Mouse (Mus musculus) lung, adult 2 months (tissue): ENCODE data around the gene Fibp. TPM values are rescaled to one million over a fixed set of nuclear protein-coding genes. Genes with fewer than 3 reads are reported as not detected.

Experiments
- DNase-seq: peaks from one replicate; pipeline ENCODE4 v3.0.0; 2022
- H3K4me1 ChIP-seq: fragments of 200-500 bp; 2 replicates; pipeline ENCODE4 v1.6.1; 2011; ENCODE audit warnings: low read length; ENCODE audit not compliant: control insufficient read depth, insufficient read depth
- H3K4me3 ChIP-seq: fragments of 200-500 bp; replicated peaks from 2 replicates; pipeline ENCODE3; 2011; ENCODE audit warnings: low read depth, mild to moderate bottlenecking, control low read depth, low read length; ENCODE audit errors: extremely low read depth
- CTCF ChIP-seq: fragments of 200-500 bp; IDR thresholded peaks from 2 replicates; pipeline ENCODE4 v1.5.1; 2011; ENCODE audit warnings: mild to moderate bottlenecking, low read length, control low read depth; ENCODE audit not compliant: insufficient read depth
- POLR2A ChIP-seq: fragments of 200-500 bp; IDR thresholded peaks from 2 replicates; pipeline ENCODE4 v1.6.1; 2011; ENCODE audit warnings: low read depth, mild to moderate bottlenecking, control low read depth, low read length, borderline replicate concordance; ENCODE audit errors: extremely low read depth
- WGBS: fragments of 180-500 bp; shearing (Covaris S2); methylation state at CpG from one replicate; pipeline ENCODE4 v1.1.7; 2018; 5-methylcytosine and 5-hydroxymethylcytosine counted together
- polyA plus RNA-seq: library from polyadenylated mRNA; depleted of rRNA; stranded (reverse); fragments of >200 nt; gene quantifications from 2 replicates; pipeline ENCODE4 v1.2.3, GENCODE M21; 2012

The Fibp gene
- polyA plus RNA-seq, 1 experiment: 144 TPM

DNA sequence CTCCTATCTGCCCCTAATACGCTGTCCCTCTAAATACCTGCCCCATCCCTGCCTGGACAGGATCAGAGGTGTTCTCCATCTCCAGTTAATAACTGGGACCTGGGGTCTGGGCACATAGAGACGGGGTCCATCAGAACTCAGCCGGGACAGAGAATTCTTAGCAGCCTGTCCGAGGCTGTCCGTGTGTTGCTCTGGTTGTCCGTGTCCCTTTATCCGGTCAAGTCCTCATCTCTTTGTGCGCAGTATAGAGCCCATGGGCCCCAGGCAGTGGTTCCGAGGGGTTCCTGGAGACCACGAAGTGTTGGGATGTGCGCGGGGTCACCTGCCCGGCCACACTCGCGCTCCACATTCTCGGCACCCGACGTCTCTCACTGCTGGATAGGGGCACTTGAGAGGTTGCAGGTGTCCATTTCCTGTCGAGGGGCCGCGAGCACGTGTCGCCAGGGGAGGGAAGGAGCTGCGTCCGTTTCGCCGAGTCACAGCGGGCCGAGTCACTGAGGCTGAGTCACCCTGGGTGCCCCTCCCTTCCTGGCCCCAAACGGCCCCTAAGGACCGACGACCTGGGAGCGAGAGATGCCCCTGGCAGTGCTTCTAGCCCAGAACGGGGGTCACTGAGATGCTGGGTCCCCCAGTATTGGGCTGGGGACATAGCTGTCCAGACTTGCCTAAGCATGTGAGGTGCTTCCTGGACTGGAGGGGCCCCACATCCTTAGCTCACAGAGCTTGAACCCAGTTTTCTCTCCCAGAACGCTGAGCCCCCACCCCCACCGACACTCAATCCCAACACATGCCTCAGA is 11.9 kb upstream of the Fibp start:
- peaks cover 8% of the 10 kb centered on the region for H3K4me1 ChIP-seq
- peak; percentile 10 for DNase-seq
- TF ChIP-seq POLR2A (no peak), CTCF (no peak)
- H3K4me3 ChIP-seq: peak overlapping the region; percentile 4
- 5% methylated on average over 36 of the region's 36 CpGs for WGBS

DNA sequence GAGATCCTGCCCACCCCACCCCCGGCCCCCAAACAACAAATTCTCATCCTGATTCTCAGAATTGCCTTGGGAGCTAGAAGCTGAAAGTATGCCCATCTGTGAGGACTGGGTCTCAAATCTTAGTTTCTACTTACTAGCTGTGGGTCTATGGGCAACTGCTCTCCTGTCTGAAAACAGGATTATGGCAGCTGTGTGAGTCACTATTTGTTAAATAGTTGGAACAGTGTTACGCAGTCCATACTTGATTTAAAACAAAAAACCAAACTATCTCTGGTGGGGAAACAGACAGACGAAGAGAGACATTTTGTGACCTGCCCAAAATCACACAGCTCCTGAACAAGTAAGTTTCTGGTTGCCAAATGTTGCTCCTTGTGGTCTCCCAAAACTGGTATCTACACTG is 10.7 kb upstream of the Fibp start:
- 78% methylated on average over 3 of the region's 3 CpGs for WGBS
- peaks cover 8% of the 10 kb centered on the region for H3K4me1 ChIP-seq

DNA sequence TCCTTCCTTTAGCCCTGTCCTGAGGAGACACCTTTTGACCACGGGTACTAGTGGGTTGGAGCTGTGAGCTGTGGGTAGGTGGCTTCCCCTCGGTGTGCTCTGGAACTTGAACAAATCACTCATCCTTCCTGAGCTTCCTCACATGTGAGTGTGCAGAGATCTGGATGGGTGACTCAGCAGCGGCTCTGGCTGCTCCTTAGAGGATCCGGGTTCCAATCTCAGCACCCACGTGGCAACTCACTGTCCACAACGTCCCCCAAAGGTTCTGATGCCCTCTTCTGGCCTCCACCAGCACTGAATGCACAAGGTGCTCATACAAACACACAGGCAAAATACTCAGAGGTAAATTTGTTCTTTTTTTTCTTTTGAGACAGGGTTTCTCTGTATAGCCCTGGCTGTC is 8.6 kb upstream of the Fibp start:
- TF ChIP-seq CTCF (0 out of 2 replicates have a peak, but pooled peaks have one; percentile 2), POLR2A (0 out of 2 replicates have a peak, but pooled peaks have one; percentile 11)
- Histone ChIP-seq H3K4me1 (peaks cover 8% of the 10 kb centered on the region), H3K4me3 (no peak overlapping the region)
- 61% methylated on average over 6 of the region's 6 CpGs for whole genome bisulfite sequencing
- peak; percentile 2 for DNase-seq

More for the DNA sequence above, 10.7 kb upstream of the Fibp start:
- no peak for DNase-seq
- no peak overlapping the region for H3K4me3 ChIP-seq
- TF ChIP-seq CTCF: no peak
- no peak for TF ChIP-seq POLR2A

DNA sequence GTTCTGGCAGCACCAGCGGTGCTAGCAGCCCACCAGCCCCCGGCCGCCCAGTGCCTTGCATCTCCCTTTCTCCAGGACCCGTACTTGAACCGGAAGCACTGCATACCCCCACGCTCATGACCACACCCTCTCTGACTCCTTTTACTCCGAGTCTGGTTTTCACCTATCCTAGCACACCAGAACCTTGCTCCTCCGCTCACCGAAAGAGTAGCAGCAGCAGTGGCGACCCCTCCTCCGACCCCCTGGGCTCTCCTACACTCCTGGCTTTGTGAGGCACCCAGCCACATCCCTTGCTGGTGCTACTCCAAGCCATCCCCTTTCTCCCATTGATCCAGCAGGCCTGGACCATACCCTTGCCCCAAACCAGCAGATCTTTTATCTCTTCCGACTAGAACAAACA is 5.4 kb upstream of the Fibp start:
- TF ChIP-seq POLR2A (no peak), CTCF (no peak)
- H3K4me3 ChIP-seq: no peak overlapping the region

DNA sequence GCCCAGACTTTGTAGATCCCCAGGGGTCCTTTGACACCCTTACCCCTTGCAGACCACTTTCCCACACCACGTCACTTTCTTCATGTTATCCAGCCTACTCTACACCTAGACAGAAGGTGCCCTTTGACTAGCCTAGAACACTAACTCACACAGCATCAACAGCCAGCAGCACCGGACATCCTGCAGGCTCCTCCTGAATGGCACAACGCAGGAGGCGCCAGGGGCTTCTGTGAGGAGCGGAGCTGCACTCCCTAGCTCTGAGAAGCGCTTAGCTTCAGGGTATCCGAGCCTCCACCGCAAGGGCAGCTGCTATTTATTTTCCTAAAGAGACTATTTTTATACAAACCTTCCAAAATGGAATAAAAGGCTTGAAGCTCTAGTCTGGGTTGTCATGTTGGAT is 4.8 kb upstream of the Fibp start:
- DNase-seq: peak; percentile 6
- Histone ChIP-seq H3K4me3 (peak overlapping the region; percentile 97), H3K4me1 (peaks cover 3% of the 10 kb centered on the region; the same call in 1 of the 2 replicates)
- 52% methylated on average over 8 of the region's 8 CpGs for WGBS
- no peak for TF ChIP-seq POLR2A
- no peak for TF ChIP-seq CTCF

More for the DNA sequence above, 5.4 kb upstream of the Fibp start:
- peaks cover 3% of the 10 kb centered on the region; the same call in 1 of the 2 replicates for H3K4me1 ChIP-seq
- no peak for DNase-seq
- 46% methylated on average over 12 of the region's 12 CpGs for WGBS

DNA sequence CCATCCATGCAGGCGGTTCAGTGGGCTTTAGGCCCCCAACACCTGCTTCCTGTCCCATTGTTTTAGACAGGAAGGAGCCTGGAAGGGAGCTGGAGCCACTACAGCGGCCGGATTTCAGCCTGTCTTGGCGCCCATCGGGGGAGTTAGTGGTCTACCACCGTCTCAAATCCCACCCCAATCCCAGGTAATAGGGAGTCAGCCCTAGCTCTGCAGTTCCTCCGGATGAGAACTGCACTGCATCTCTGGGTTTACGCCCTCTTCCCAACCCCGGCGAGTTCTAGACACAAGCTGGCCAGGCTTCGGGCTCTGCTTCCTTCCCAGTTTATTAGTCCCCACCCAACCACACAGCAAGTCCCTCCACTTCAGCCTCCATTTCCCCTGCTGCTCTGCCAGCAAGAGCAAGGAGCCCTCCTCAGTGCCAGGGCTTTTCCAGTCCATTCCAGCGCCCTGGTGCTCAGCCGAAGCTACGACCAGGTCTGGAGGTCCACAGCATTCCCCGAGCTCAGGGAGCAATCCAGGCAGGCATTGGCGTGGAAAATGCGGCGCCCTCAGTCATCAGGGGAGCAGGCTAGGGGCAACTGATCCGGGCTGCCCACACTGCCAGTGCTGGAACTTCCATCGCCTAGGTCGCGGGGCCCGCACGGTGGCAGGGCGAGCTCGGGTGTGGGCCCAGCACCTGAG is 4.0 kb upstream of the Fibp start:
- 4% methylated on average over 26 of the region's 26 CpGs for WGBS
- H3K4me1 ChIP-seq: peaks cover 3% of the 10 kb centered on the region; the same call in 1 of the 2 replicates
- TF ChIP-seq CTCF (no peak), POLR2A (peak; percentile 67; the same call in 1 of the 2 replicates)
- H3K4me3 ChIP-seq: peak overlapping the region; percentile 97
- DNase-seq: peak; percentile 49

DNA sequence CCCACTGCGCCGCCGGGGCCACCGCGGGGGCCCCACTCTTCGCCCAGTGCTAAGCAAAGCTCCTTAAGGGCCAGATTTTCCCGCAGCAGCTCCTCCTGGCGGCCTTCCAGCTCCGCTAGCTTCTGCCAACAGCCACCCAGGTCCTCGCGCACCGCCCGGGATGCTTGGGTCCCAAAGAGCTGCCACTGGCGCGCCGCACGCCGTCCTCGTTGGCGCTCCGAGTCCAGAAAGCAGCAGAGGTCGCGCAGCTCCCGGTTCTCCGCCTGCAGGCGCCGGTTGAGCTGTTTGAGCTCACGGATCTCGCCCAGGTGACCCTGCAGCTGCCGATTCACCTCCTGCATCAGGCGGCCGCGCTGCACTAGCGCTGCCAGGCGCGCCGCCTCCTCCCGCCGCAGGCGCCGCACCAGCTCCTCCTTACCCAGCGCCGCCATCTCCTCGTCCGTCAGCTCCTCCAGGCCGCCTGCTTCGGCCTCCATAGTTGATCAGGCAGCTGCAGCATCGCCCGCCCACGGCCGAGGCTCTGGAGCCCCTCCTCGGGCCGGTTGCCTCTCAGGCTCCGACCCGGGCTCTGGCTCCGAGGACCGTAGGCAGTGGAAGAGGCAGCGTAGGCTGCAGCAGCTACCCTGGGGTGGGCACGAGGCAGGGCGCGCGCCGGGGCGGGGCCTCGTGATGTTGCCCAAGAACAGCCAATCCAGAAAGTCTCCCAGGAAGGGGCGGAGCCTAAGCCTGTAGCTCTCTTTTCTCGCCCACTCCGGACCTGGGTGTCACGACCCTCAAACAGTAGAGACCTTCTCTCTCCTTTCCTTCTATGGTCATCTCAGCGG is 3.3 kb upstream of the Fibp start:
- H3K4me3 ChIP-seq: peak overlapping the region; percentile 97
- under 1% methylated on average over 69 of the region's 70 CpGs for WGBS
- no peak for TF ChIP-seq CTCF
- TF ChIP-seq POLR2A: peak; percentile 94; the same call in 1 of the 2 replicates
- DNase-seq: peak; percentile 94
- peaks cover 3% of the 10 kb centered on the region; the same call in 1 of the 2 replicates for H3K4me1 ChIP-seq

DNA sequence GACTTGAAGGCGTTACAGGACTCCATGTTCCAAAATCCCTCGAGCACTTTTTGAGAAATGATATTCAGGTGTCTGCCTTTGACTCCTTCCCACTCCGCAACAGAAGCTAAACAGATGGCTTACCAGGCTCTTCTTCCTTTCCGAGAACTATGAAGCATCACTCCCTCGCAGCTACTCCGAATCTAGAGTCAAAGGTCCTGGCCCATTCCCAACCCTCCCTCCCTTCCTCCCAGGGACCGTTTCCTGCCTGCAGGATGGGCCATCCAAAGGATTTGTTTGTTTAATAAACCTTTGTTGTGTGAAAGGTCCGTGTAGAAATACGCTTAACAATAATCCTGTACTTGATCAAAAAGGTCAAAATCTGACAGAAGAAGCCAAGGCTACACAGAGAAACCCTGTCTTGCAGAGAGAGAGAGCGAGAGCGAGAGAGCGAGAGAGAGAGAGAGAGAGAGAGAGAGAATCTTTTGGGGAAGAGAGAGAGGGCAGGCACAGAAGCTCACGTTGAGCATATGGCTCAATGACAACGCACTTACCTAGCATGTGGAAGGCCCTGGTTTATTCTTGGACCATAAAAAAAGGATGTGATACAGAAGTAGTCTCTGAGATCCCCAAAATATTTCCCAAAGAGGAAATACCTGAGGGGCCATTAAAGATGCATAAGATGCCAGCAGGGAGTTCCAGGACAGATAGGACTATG is 2.5 kb upstream of the Fibp start, which contains the start of gene Ccdc85b:
TSS of gene Ccdc85b (minus strand) at position 149 of the 697 bp plus-strand sequence.
- WGBS: 9% methylated on average over 14 of the region's 14 CpGs
- no peak for TF ChIP-seq CTCF
- TF ChIP-seq POLR2A: no peak
- peak within 1 kb of the TSS; percentile 97 for H3K4me3 ChIP-seq
- H3K4me1 ChIP-seq: peaks cover 3% of the 10 kb centered on the region; the same call in 1 of the 2 replicates
- no peak for DNase-seq
